Mouse (Mus musculus): ENCODE data around the gene Sptbn2. TPM values are rescaled to one million over a fixed set of nuclear protein-coding genes. Genes with fewer than 3 reads are reported as not detected.

Gene Sptbn2
- polyA plus RNA-seq, 1 experiment, result 198 TPM

- H3K27ac ChIP-seq (ENCODE audit: insufficient read depth, low read length), result no peak overlapping the region
Measured at GRCm38 (mm10) chr19:4700656-4701055, 10.3 kb upstream of the Sptbn2 start.

DNA sequence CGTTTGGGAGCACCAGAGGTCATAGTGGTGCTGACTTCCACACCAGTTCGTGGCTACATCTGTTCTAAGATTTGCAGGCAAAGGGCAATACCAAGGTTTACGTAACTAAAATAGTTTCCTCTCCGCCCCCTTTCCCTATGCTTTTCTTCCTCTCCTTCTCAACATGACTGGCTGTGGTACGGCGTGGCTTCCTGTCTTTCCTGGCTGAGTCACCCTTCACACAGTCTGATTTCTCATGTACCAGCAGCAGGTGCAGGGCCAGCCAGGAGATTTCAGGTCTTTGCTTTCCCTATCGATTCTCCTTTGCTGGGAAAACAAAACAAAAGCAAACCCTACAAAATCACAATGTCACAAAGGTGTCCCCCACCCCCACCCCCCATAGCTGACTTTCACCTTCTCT lies 9.7 kb upstream of the Sptbn2 start:
- TF ChIP-seq POLR2A (IDR thresholded peaks at IDR 0.05; ENCODE audit: extremely low read depth, insufficient read depth, low read length), result no peak
- TF ChIP-seq CTCF (IDR thresholded peaks at IDR 0.05; ENCODE audit: extremely low read depth, insufficient read depth, low read length), result no peak
- Histone ChIP-seq H3K4me1 (ENCODE audit: control insufficient read depth, insufficient read depth, low read length) (peaks cover 8% of the 10 kb centered on the region), H3K27ac (ENCODE audit: insufficient read depth, low read length) (no peak overlapping the region), H3K4me3 (ENCODE audit: insufficient read depth, low read length) (no peak overlapping the region)

More at GRCm38 (mm10) chr19:4700656-4701055, 10.3 kb upstream of the Sptbn2 start:
- Histone ChIP-seq H3K4me3 (ENCODE audit: insufficient read depth, low read length) (no peak overlapping the region), H3K4me1 (ENCODE audit: control insufficient read depth, insufficient read depth, low read length) (peaks cover 8% of the 10 kb centered on the region)
- no peak for TF ChIP-seq POLR2A (IDR thresholded peaks at IDR 0.05; ENCODE audit: extremely low read depth, insufficient read depth, low read length)

DNA sequence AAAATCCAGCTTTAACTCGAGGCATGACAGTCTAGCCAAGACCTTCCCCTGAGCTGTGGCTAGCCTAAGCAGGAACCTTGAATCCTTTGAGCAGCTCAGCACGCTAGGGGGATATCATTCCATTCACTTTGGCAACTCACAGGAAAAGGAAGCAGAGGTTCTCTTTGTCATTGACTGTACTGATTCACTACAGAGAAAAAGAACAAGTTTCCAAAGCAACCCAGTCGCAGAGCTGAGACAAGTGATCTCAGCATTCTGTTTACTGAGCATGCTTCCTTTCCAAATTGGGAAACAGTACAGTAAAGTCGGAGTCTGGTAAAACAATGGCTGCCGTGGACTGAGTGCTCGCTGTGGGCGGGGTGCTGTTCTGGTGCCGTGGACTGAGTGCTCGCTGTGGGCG lies 2.2 kb upstream of the Sptbn2 start:
- peak overlapping the region; percentile 43; the same call in 1 of the 2 replicates for H3K27ac ChIP-seq (ENCODE audit: insufficient read depth, low read length)
- H3K4me1 ChIP-seq (ENCODE audit: control insufficient read depth, insufficient read depth, low read length), result peaks cover 6% of the 10 kb centered on the region
- H3K4me3 ChIP-seq (ENCODE audit: insufficient read depth, low read length), result no peak overlapping the region
- TF ChIP-seq CTCF (IDR thresholded peaks at IDR 0.05; ENCODE audit: extremely low read depth, insufficient read depth, low read length) (no peak), POLR2A (IDR thresholded peaks at IDR 0.05; ENCODE audit: extremely low read depth, insufficient read depth, low read length) (no peak)

GRCm38 (mm10) chr19:4711601-4712155 lies 711 bp downstream of the Sptbn2 start:
- H3K4me3 ChIP-seq (ENCODE audit: insufficient read depth, low read length), result peak overlapping the region; percentile 86
- H3K4me1 ChIP-seq (ENCODE audit: control insufficient read depth, insufficient read depth, low read length), result peaks cover 15% of the 10 kb centered on the region
- TF ChIP-seq CTCF (IDR thresholded peaks at IDR 0.05; ENCODE audit: extremely low read depth, insufficient read depth, low read length), result no peak
- no peak for TF ChIP-seq POLR2A (IDR thresholded peaks at IDR 0.05; ENCODE audit: extremely low read depth, insufficient read depth, low read length)
- peak overlapping the region; percentile 95 for H3K27ac ChIP-seq (ENCODE audit: insufficient read depth, low read length)

DNA sequence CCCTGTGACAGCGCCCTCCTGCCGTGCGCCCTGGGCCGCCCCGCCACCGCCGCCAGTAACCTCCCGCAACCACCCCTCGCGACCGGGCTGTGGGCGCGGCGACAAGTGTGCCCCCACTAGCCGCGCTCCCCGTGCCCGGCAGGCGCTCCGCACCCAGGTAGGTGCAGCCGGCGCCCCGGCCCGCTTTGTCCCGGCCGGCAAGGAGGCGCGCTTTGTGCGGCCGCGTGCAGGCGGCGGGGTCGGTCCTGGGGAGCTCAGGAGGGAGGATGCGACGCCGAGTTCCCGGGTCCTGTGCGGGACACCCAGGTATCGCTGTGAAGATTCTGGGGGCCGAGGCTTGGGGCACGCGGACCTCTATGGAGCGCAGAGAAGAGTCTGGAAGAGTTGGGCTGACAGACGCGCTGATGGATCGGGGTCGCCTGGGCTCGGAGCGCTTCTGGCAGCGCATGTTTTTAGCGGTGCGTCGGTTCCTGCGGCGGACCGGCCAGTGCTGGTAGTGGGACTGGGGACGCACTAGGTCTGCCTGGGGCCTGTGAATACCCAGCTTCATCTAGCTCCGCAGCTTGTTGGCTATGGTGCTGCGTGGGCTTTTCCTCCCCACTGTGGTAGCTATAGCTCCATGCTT lies 1.3 kb downstream of the Sptbn2 start:
- TF ChIP-seq POLR2A (IDR thresholded peaks at IDR 0.05; ENCODE audit: extremely low read depth, insufficient read depth, low read length) (no peak), CTCF (IDR thresholded peaks at IDR 0.05; ENCODE audit: extremely low read depth, insufficient read depth, low read length) (no peak)
- H3K27ac ChIP-seq (ENCODE audit: insufficient read depth, low read length), result peak overlapping the region; percentile 91
- peaks cover 15% of the 10 kb centered on the region for H3K4me1 ChIP-seq (ENCODE audit: control insufficient read depth, insufficient read depth, low read length)
- peak overlapping the region; percentile 86 for H3K4me3 ChIP-seq (ENCODE audit: insufficient read depth, low read length)

DNA sequence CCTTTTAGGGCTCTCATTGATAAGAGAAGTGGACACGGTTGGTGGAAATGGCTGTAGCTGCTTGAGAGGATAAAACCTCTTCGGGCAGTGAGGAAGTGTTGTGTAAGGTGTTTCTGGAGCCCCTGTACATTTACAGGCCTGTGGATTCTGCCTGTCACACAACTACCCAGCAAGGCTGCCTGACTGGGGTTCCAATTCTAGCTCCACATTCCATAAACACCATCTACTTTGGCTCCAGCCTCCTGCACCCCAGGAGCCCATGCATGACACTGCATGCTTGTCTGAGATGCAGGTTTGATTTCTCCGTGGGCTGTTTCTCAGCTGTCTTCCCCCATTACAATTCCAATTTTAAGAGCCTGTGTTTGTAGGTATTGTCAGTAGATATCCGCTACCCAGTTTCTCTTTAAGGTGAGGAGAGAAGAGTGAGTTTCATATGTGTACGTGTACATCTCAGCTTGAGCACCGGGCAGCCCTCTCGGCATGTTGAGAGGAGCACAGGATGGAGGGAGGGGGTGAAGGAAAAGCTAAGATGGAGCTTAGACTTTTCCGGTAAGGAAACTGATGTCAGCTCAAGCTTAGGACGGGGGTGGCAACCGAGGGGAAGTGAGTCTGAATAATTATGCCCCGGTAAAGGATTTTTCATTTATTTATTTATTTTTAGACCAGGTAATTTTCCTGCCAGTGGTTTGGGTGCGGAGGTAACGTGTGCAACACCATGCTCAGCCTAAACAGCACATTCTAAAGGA lies 2.0 kb downstream of the Sptbn2 start:
- Histone ChIP-seq H3K4me1 (ENCODE audit: control insufficient read depth, insufficient read depth, low read length) (peaks cover 17% of the 10 kb centered on the region), H3K4me3 (ENCODE audit: insufficient read depth, low read length) (peak overlapping the region; percentile 86), H3K27ac (ENCODE audit: insufficient read depth, low read length) (peak overlapping the region; percentile 91)
- TF ChIP-seq POLR2A (IDR thresholded peaks at IDR 0.05; ENCODE audit: extremely low read depth, insufficient read depth, low read length) (peak; percentile 26; the same call in 1 of the 2 replicates), CTCF (IDR thresholded peaks at IDR 0.05; ENCODE audit: extremely low read depth, insufficient read depth, low read length) (no peak)

- no peak for TF ChIP-seq CTCF (IDR thresholded peaks at IDR 0.05; ENCODE audit: extremely low read depth, insufficient read depth, low read length)
- TF ChIP-seq POLR2A (IDR thresholded peaks at IDR 0.05; ENCODE audit: extremely low read depth, insufficient read depth, low read length), result no peak
- H3K27ac ChIP-seq (ENCODE audit: insufficient read depth, low read length), result no peak overlapping the region; the same call in 1 of the 2 replicates
- peaks cover 19% of the 10 kb centered on the region for H3K4me1 ChIP-seq (ENCODE audit: control insufficient read depth, insufficient read depth, low read length)
- peak overlapping the region; percentile 86 for H3K4me3 ChIP-seq (ENCODE audit: insufficient read depth, low read length)
Measured at GRCm38 (mm10) chr19:4713886-4714285, 2.9 kb downstream of the Sptbn2 start.

DNA sequence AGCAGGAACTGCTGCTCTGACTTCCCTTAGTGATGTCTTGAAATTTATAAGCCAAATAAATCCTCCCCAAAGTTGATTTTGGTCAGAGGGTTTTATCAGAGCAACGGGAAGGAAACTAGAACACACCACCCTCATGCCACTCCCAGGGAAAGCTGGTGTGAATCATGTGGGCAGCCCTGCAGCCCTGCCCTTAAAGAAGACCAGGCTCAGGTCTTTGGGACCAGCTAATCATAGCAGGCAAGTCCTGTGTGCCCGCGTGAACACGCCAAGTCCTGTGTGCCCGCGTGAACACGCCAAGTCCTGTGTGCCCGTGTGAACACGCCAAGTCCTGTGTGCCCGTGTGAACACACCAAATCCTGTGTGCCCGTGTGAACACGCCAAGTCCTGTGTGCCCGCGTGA lies 5.8 kb downstream of the Sptbn2 start:
- TF ChIP-seq CTCF (IDR thresholded peaks at IDR 0.05; ENCODE audit: extremely low read depth, insufficient read depth, low read length), result no peak
- TF ChIP-seq POLR2A (IDR thresholded peaks at IDR 0.05; ENCODE audit: extremely low read depth, insufficient read depth, low read length), result no peak
- H3K27ac ChIP-seq (ENCODE audit: insufficient read depth, low read length), result no peak overlapping the region
- peaks cover 21% of the 10 kb centered on the region for H3K4me1 ChIP-seq (ENCODE audit: control insufficient read depth, insufficient read depth, low read length)
- no peak overlapping the region for H3K4me3 ChIP-seq (ENCODE audit: insufficient read depth, low read length)

GRCm38 (mm10) chr19:4717281-4717680 lies 6.3 kb downstream of the Sptbn2 start:
- Histone ChIP-seq H3K4me1 (ENCODE audit: control insufficient read depth, insufficient read depth, low read length) (peaks cover 21% of the 10 kb centered on the region), H3K4me3 (ENCODE audit: insufficient read depth, low read length) (no peak overlapping the region), H3K27ac (ENCODE audit: insufficient read depth, low read length) (no peak overlapping the region)
- TF ChIP-seq POLR2A (IDR thresholded peaks at IDR 0.05; ENCODE audit: extremely low read depth, insufficient read depth, low read length), result no peak
- TF ChIP-seq CTCF (IDR thresholded peaks at IDR 0.05; ENCODE audit: extremely low read depth, insufficient read depth, low read length), result no peak

All from cortical plate, adult 2 months (tissue).